Mouse (Mus musculus): Measurements from ENCODE around the gene Slamf9.

Gene Slamf9

GRCm38 (mm10) chr1:172458041-172458440, 17.1 kb upstream of the Slamf9 start:
- intact Hi-C loops (cut with DNase I): no loop called here

- intact Hi-C loops (cut with DNase I): no loop called here
Observed at GRCm38 (mm10) chr1:172461602-172462001, 13.6 kb upstream of the Slamf9 start.

GRCm38 (mm10) chr1:172462534-172462933, 12.6 kb upstream of the Slamf9 start:
- intact Hi-C loops (cut with DNase I): no loop called here

DNA sequence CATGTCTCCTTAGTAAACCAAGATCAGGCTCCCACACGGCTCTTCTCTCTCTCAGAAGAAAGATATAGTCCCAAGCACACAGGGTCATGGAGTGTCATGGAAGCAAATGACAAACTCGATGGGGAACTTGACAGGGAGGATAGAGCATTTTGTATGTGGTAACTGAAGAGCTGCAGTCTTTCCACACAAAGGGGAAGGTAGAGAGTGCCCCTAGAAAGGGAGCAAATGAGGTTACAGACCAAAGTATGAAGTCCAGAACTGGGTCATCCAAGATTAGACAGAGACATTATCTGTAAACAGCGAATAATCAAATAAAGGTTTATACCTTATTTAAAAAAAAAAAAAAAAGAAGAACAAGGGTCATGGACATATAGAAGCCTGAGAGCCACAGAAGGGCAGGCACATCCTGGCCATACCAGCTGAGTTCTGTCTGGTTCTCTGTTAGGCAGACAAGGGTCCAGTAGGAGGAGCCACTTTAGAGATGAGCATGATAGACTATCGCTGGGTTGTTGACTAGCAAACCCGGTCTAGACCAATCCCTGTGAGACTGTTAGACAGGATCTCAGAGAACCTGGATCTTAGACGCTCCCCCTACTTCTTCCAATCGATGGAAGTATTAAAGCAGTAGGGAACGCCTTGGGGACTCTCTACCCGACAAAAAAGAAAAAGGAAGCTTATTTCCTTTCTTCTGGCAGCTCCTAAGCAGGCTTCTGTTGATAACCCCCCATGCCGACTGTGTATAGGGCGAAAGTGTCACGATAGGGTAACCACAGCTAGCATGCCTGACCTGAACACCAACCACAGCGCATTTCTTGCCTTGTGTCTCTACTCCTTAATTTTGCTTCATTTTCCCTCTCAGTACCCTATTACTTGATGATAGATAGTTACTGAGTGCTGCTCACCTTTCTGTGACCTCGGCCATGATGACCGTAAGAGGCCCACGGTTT, 11.5 kb upstream of the Slamf9 start:
- intact Hi-C loops (cut with DNase I): no loop called here

GRCm38 (mm10) chr1:172468301-172468877, 6.8 kb upstream of the Slamf9 start:
- intact Hi-C loops (cut with DNase I): no loop called here

GRCm38 (mm10) chr1:172469373-172469772, 5.8 kb upstream of the Slamf9 start:
- intact Hi-C loops (cut with DNase I): no loop called here

DNA sequence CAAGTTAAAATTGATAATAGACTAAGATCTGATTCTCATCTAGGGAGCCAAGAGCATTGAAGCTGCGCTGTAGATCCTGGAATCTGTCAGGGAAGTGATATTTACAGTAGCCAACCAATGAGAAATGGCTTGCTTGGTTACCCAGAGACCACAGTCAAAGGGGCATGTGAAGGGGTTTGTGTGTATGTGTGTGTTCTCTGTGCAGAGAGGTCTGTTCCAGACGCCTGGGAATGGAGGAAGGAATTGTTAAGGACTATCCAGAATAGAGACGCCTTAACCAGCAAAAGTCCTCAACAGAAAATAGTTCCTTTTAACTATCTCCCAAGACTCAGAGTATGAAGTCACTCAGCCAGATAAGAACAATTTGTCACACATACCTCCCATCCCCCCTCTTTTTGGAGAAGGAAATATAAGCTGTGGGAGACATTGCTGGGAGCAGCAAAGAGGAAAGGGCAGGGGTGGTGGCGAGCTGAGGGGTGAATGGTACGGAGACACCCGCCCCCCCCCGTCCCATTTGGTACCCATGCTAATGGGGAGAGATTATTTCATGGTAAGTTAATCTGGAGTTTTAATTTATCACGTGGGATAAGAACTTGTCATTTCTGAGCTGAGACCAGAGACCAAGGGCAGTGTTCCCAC, 5.2 kb upstream of the Slamf9 start:
- intact Hi-C loops (cut with DNase I): no loop called here

DNA sequence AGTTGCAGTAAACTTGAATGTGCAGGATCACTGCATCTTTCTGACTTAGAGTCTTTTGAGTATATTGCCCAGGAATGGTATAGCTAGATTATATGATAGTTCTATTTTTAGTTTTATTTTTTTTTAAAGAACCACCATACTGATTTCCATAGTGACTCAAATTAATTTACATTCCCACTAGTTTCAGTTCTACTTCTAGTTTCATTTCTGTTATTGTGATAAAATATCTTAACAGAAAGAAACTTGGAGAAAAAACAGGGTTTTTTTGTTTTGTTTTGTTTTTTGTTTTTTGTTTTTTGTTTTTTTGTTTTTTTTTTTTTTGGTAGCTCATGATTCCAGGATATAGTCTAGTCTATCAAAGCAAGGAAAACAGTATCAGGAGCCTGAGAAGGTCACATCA, 2.2 kb upstream of the Slamf9 start:
- intact Hi-C loops (cut with DNase I): no loop called here

GRCm38 (mm10) chr1:172474196-172474595, 962 bp upstream of the Slamf9 start:
- intact Hi-C loops (cut with DNase I): no loop called here

DNA sequence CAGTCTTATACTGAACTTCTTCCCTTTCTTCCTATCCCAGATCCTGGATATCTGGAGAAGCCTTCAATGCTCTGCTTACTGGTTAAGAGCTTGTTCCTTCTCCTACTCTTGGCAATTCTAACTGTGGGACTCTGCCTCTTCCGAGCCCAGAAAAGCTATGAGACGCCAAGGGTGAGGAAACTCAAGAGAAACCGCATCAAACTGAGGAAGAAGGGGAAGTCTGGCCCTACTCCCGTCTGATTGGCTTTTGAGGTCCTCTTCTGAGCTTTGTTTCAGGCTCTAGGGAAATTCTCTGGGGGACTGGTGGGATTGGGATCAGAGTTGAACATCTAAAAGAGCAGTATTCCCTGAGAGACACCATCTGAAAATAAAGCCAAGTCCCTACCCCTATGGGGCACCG, 2.9 kb downstream of the Slamf9 start:
- intact Hi-C loops (cut with DNase I): no loop called here

DNA sequence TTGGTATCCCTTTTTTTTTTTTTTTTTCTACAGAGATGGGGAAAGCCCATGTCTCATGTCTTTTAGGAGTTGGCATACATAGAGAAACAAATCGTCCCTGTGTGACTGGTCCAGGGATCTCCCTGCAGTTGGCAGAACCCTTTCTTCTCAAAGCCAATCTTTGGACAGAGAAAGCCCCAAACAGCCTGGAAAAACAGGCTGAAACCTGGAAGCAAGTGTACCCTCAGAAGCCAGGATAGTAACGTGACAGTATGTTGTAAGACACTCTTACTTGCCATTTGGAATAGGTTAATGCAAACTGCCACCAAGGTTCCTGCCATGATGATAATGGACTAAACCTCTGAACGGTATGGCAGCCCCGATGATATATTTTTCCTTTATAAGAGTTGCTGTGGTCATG, 5.2 kb downstream of the Slamf9 start:
- intact Hi-C loops (cut with DNase I): no loop called here

DNA sequence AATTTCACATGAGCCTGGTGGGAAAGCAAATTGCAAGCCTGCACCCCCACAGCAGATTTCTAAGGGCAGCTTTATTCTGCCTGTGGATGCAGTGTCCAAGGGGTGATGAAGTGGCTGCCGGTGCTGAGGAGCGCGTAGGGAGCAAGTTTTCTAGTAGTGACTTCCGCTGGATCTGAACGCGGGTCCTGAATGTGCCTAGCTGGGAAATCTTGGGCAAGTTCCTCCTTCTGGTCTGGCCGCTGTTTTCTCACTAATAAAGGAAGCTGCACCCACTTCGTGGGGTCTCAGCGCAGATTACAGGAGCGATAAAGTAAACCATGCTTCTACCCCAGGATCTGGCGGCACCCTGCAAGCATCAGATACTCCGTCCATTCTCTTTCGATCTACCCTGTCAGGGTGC, 6.0 kb downstream of the Slamf9 start:
- intact Hi-C loops (cut with DNase I): no loop called here

DNA sequence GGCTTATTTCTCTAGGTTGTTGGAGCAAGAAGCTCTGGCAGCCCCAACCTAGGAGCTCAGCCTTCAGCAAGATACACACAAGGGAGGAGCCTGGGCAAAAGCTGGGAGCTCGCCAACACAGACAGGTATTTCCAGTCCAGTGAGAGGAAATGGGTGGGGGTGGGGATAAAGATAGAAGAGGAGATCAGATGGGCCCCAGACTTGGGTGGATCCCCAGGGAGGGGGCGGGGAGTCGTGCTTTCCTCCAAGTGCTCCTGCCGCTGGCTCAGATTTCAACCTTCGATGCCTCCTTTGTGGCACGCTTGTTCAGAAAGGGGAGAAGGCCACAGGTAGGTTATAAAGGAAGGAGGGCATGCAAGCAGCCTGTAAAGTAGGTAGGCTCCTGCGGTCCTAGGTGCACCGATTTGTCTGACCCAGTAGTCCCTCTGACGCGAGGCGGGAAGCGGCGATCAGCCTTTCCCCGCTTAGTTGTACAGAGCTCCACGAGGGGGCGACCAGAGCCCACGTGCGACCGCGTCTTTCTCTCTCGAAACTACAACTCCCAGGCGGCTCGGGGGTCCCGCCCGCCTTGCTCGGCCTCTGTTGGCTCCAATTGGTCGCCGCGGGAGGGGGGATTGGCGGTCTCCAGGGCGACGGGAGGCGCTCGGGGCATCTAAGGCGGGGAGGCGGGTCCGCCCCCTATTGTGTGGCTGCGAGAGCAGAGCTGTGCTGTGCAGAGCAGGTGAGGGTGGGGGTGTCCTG, 6.6 kb downstream of the Slamf9 start, which contains the start of gene Igsf9:
TSS of gene Igsf9 (plus strand) at position 249 of the 741 bp plus-strand sequence.
- intact Hi-C loops (cut with DNase I): no loop called here

DNA sequence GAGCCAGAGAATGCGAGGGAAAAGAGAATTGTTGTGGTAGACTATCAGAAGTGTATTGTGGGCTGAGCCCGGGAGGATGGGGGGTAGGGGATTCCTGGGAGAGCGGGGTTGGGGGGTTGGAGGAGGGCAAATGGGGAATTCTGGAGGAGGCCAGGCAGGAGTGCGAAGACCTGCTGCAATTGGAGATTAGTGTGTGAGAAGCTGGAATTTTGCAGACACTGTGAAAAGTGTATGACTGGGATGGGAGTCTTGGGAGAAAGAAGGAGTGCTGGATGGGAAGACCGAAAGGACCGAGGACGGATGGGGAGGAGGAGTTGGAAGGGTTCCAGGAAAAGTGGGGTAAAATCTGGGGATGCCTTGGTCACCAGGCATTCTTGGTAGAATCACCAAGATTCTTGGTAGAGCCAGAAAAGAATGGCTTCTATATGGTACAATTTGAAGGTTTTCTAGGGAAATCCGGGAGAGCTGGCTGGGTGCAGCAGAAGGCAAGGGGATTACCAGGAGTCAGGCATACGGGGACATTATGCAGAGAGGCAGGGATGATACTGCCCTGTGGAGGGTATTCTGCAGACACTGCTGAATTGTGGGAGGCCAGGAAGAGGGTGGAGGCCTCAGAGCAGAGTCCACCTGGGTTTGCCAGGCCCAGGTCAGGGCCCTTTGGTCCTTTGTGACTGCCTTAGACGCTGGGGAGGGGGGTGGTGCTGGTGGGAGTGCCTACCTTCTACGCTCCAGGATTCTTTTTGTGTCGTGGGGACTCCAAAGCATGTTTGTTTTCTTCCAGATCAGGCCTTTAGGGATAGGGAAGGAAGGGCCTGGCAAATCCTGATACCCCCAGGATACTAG, 7.6 kb downstream of the Slamf9 start:
- intact Hi-C loops (cut with DNase I): no loop called here

- intact Hi-C loops (cut with DNase I): no loop called here
Observed at GRCm38 (mm10) chr1:172483361-172483660, 8.2 kb downstream of the Slamf9 start.

DNA sequence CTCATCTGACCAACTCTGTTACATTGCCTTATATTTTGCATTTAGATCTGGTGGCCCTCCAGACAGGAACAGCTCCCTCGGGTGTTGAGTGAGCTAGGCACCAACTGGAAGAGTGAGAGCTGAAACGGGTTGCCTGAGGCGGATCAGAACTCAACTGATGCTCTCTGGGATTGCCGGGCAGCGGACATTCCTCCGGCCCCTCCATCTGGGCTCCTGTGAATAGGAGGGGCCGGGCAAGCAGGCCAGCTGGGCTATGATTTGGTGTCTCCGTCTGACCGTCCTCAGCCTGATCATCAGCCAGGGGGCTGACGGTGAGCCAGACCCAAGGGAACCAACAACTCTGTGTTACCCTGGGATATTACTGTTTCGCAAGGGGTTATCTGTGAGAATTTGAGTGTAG, 9.1 kb downstream of the Slamf9 start:
- intact Hi-C loops (cut with DNase I): no loop called here

DNA sequence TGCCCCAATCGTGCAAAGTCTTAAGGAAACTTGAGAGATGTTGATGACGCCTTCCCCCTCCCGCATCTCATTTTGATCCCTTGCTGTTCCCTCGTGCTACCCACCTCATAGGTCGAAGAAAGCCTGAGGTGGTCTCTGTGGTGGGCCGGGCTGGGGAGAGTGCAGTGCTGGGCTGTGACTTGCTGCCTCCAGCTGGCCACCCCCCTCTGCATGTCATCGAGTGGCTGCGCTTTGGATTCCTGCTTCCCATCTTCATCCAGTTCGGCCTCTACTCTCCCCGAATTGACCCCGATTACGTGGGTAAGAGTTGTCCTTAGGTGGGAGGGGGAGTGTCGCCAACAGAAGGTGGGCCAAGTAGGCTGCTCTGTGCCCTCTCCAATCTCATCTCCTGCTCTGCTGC, 9.5 kb downstream of the Slamf9 start:
- intact Hi-C loops (cut with DNase I): no loop called here

- intact Hi-C loops (cut with DNase I): no loop called here
Observed at GRCm38 (mm10) chr1:172485821-172486220, 10.7 kb downstream of the Slamf9 start.

DNA sequence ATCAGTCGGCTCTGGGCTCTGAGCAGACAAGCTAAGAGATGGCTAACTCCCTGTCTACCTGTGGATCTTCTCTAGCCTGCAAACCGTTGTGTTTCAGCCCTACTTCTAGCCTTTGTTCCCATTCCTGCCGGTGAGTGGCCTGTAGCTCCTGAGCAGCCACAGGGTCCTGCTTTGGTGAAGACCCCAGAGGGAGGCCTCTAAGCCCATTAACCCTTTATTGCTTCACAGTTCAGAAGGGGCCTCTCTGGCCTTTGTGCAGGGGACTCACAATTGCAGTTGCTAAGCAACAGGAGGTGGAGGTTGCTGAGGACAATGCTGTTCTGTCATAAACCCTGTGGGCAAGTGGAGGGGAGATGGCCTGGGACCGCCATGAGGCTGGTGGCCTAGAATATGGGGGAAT, 11.1 kb downstream of the Slamf9 start:
- intact Hi-C loops (cut with DNase I): no loop called here

DNA sequence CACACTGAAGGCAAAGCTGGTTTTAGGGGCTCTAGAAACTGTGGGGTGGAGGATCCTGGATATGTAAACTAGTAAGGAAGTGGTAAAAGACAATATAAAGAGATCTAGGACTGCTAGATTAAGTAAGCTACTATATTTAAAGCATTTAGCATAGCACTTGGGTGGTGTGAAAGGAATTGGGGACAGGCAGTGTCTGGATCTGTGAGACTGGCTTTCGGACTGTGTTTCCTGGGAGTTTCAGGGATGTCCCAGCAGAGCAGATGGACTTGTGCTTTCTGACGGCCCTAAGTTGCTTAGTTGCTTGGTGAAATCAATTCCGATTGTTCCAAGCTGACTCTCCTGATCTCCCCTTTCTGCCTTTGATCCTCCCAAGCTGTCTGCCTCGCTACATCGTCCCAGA, 11.5 kb downstream of the Slamf9 start:
- intact Hi-C loops (cut with DNase I): no loop called here

DNA sequence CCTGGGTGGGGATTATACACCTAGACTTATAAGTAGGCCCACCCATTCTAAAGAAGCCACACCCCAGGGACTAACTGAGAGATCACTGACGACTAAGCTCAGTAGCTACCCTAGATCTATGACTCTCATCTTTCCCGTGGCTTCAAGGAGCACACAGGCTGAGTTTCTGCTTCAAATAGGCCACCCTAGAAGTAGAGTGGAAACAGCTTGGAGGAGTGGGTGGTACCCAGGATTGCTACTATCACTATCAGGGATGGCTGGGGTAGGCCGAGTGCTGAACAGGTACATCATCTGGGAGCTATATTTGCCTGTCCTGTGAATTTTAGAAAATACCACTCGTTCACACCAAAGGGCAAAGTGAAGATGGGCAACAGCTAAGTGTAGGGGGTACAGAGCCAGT, 12.7 kb downstream of the Slamf9 start:
- intact Hi-C loops (cut with DNase I): no loop called here
